Mouse (Mus musculus): Measurements from ENCODE around the gene Mogat2. TPM values are rescaled to one million over a fixed set of nuclear protein-coding genes. Genes with fewer than 3 reads are reported as not detected.

The Mogat2 gene
- polyA plus RNA-seq, 1 experiment from 2014 or later, result 1.1 TPM

GRCm38 (mm10) chr7:99191411-99191810 is 47.0 kb downstream of the Mogat2 start:
- no peaks in the 10 kb centered on the region for H3K4me1 ChIP-seq (ENCODE audit: control insufficient read depth, insufficient read depth, low read length)
- ATAC-seq, result no peak
- no peaks in the 10 kb centered on the region for H3K9me3 ChIP-seq (replicated peaks; ENCODE audit: control insufficient read depth, low read length, poor library complexity, severe bottlenecking)
- H3K4me3 ChIP-seq (ENCODE audit: low read depth, low read length), result no peak overlapping the region
- no peaks in the 10 kb centered on the region for H3K27me3 ChIP-seq (ENCODE audit: control insufficient read depth, insufficient read depth, low read depth, low read length)
- no peak overlapping the region for H3K9ac ChIP-seq (ENCODE audit: low read depth, low read length)
- H3K36me3 ChIP-seq (ENCODE audit: control insufficient read depth, insufficient read depth, low read length), result no peaks in the 10 kb centered on the region
- no peak overlapping the region for H3K27ac ChIP-seq (ENCODE audit: low read length)
- no peak overlapping the region for H3K4me2 ChIP-seq (ENCODE audit: low read length)

GRCm38 (mm10) chr7:99189885-99190284 is 48.5 kb downstream of the Mogat2 start:
- no peak for ATAC-seq
- no peaks in the 10 kb centered on the region for H3K9me3 ChIP-seq (replicated peaks; ENCODE audit: control insufficient read depth, low read length, poor library complexity, severe bottlenecking)
- no peak overlapping the region for H3K4me3 ChIP-seq (ENCODE audit: low read depth, low read length)
- no peaks in the 10 kb centered on the region for H3K4me1 ChIP-seq (ENCODE audit: control insufficient read depth, insufficient read depth, low read length)
- no peak overlapping the region for H3K27ac ChIP-seq (ENCODE audit: low read length)
- H3K4me2 ChIP-seq (ENCODE audit: low read length), result no peak overlapping the region
- H3K9ac ChIP-seq (ENCODE audit: low read depth, low read length), result no peak overlapping the region
- no peaks in the 10 kb centered on the region for H3K27me3 ChIP-seq (ENCODE audit: control insufficient read depth, insufficient read depth, low read depth, low read length)
- no peaks in the 10 kb centered on the region for H3K36me3 ChIP-seq (ENCODE audit: control insufficient read depth, insufficient read depth, low read length)
- 86% methylated on average over 5 of the region's 5 CpGs for WGBS

DNA sequence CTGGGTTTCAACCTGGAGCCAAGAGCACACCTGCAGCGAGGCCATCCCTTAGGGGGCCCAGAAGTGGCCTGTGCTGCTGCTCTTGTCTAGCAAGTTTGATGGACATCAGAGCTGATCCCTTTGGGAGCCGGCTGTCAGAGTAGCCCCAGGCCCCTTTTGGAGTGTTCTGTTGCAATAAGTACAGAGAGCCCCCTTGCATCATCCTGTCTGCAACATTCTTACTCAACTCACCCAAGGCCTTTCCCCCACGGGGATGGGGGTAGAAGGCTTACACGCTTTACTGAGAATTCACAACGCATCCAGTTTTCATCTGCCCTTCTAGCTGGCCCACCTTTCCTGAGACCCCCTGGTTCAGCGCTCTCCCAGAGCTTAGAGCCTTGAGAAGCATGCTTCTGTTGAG is 49.8 kb downstream of the Mogat2 start:
- Histone ChIP-seq H3K4me1 (ENCODE audit: control insufficient read depth, insufficient read depth, low read length) (no peaks in the 10 kb centered on the region), H3K4me3 (ENCODE audit: low read depth, low read length) (no peak overlapping the region), H3K36me3 (ENCODE audit: control insufficient read depth, insufficient read depth, low read length) (no peaks in the 10 kb centered on the region), H3K9ac (ENCODE audit: low read depth, low read length) (no peak overlapping the region), H3K27me3 (ENCODE audit: control insufficient read depth, insufficient read depth, low read depth, low read length) (no peaks in the 10 kb centered on the region), H3K27ac (ENCODE audit: low read length) (no peak overlapping the region), H3K9me3 (replicated peaks; ENCODE audit: control insufficient read depth, low read length, poor library complexity, severe bottlenecking) (no peaks in the 10 kb centered on the region), H3K4me2 (ENCODE audit: low read length) (no peak overlapping the region)
- ATAC-seq, result no peak
- 76% methylated on average over 6 of the region's 6 CpGs for WGBS

GRCm38 (mm10) chr7:99187451-99187850 is 51.0 kb downstream of the Mogat2 start:
- H3K27ac ChIP-seq (ENCODE audit: low read length), result no peak overlapping the region
- no peaks in the 10 kb centered on the region for H3K36me3 ChIP-seq (ENCODE audit: control insufficient read depth, insufficient read depth, low read length)
- peaks cover 5% of the 10 kb centered on the region; the same call in 1 of the 2 replicates for H3K4me1 ChIP-seq (ENCODE audit: control insufficient read depth, insufficient read depth, low read length)
- H3K27me3 ChIP-seq (ENCODE audit: control insufficient read depth, insufficient read depth, low read depth, low read length), result no peaks in the 10 kb centered on the region
- 78% methylated on average over 5 of the region's 5 CpGs for WGBS
- ATAC-seq, result no peak
- H3K9ac ChIP-seq (ENCODE audit: low read depth, low read length), result no peak overlapping the region
- no peak overlapping the region for H3K4me2 ChIP-seq (ENCODE audit: low read length)
- H3K9me3 ChIP-seq (replicated peaks; ENCODE audit: control insufficient read depth, low read length, poor library complexity, severe bottlenecking), result no peaks in the 10 kb centered on the region
- no peak overlapping the region for H3K4me3 ChIP-seq (ENCODE audit: low read depth, low read length)

GRCm38 (mm10) chr7:99185405-99185804 is 53.0 kb downstream of the Mogat2 start:
- no peaks in the 10 kb centered on the region for H3K9me3 ChIP-seq (replicated peaks; ENCODE audit: control insufficient read depth, low read length, poor library complexity, severe bottlenecking)
- no peak overlapping the region for H3K4me2 ChIP-seq (ENCODE audit: low read length)
- H3K27me3 ChIP-seq (ENCODE audit: control insufficient read depth, insufficient read depth, low read depth, low read length), result no peaks in the 10 kb centered on the region
- no peak overlapping the region for H3K9ac ChIP-seq (ENCODE audit: low read depth, low read length)
- no peak overlapping the region for H3K4me3 ChIP-seq (ENCODE audit: low read depth, low read length)
- WGBS, result 96% methylated on average over 3 of the region's 3 CpGs
- ATAC-seq, result no peak
- no peak overlapping the region for H3K27ac ChIP-seq (ENCODE audit: low read length)
- no peaks in the 10 kb centered on the region for H3K36me3 ChIP-seq (ENCODE audit: control insufficient read depth, insufficient read depth, low read length)
- peaks cover 10% of the 10 kb centered on the region for H3K4me1 ChIP-seq (ENCODE audit: control insufficient read depth, insufficient read depth, low read length)

- Histone ChIP-seq H3K9ac (ENCODE audit: low read depth, low read length) (no peak overlapping the region), H3K36me3 (ENCODE audit: control insufficient read depth, insufficient read depth, low read length) (no peaks in the 10 kb centered on the region), H3K4me3 (ENCODE audit: low read depth, low read length) (no peak overlapping the region), H3K27me3 (ENCODE audit: control insufficient read depth, insufficient read depth, low read depth, low read length) (no peaks in the 10 kb centered on the region), H3K4me1 (ENCODE audit: control insufficient read depth, insufficient read depth, low read length) (peaks cover 10% of the 10 kb centered on the region), H3K4me2 (ENCODE audit: low read length) (no peak overlapping the region; the same call in 1 of the 2 replicates), H3K9me3 (replicated peaks; ENCODE audit: control insufficient read depth, low read length, poor library complexity, severe bottlenecking) (no peaks in the 10 kb centered on the region), H3K27ac (ENCODE audit: low read length) (no peak overlapping the region)
- WGBS, result 66% methylated on average over 6 of the region's 6 CpGs
- ATAC-seq, result no peak
Measured at GRCm38 (mm10) chr7:99183751-99184150, 54.7 kb downstream of the Mogat2 start.

GRCm38 (mm10) chr7:99182432-99183172 is 55.8 kb downstream of the Mogat2 start, which contains the start of gene Dgat2:
Gene Dgat2, minus strand, starts transcription at chr7:99182719.
- Histone ChIP-seq H3K4me3 (ENCODE audit: low read depth, low read length) (peak within 1 kb of the TSS; percentile 74), H3K27me3 (ENCODE audit: control insufficient read depth, insufficient read depth, low read depth, low read length) (no peaks in the 10 kb centered on the region), H3K36me3 (ENCODE audit: control insufficient read depth, insufficient read depth, low read length) (no peaks in the 10 kb centered on the region), H3K9ac (ENCODE audit: low read depth, low read length) (peak within 1 kb of the TSS; percentile 94), H3K27ac (ENCODE audit: low read length) (peak within 1 kb of the TSS; percentile 82), H3K4me2 (ENCODE audit: low read length) (peak within 1 kb of the TSS; percentile 85), H3K4me1 (ENCODE audit: control insufficient read depth, insufficient read depth, low read length) (peaks cover 10% of the 10 kb centered on the region), H3K9me3 (replicated peaks; ENCODE audit: control insufficient read depth, low read length, poor library complexity, severe bottlenecking) (no peaks in the 10 kb centered on the region)
- ATAC-seq, result peak; percentile 94
- under 1% methylated on average over 63 of the region's 63 CpGs for WGBS

GRCm38 (mm10) chr7:99181619-99182431 is 56.6 kb downstream of the Mogat2 start:
- WGBS, result 23% methylated on average over 14 of the region's 14 CpGs
- peak; percentile 14; the same call in 1 of the 2 replicates for ATAC-seq
- Histone ChIP-seq H3K4me3 (ENCODE audit: low read depth, low read length) (peak overlapping the region; percentile 74), H3K9ac (ENCODE audit: low read depth, low read length) (peak overlapping the region; percentile 94), H3K27me3 (ENCODE audit: control insufficient read depth, insufficient read depth, low read depth, low read length) (no peaks in the 10 kb centered on the region), H3K36me3 (ENCODE audit: control insufficient read depth, insufficient read depth, low read length) (no peaks in the 10 kb centered on the region), H3K4me1 (ENCODE audit: control insufficient read depth, insufficient read depth, low read length) (peaks cover 10% of the 10 kb centered on the region), H3K4me2 (ENCODE audit: low read length) (peak overlapping the region; percentile 85), H3K9me3 (replicated peaks; ENCODE audit: control insufficient read depth, low read length, poor library complexity, severe bottlenecking) (no peaks in the 10 kb centered on the region), H3K27ac (ENCODE audit: low read length) (no peak overlapping the region)

DNA sequence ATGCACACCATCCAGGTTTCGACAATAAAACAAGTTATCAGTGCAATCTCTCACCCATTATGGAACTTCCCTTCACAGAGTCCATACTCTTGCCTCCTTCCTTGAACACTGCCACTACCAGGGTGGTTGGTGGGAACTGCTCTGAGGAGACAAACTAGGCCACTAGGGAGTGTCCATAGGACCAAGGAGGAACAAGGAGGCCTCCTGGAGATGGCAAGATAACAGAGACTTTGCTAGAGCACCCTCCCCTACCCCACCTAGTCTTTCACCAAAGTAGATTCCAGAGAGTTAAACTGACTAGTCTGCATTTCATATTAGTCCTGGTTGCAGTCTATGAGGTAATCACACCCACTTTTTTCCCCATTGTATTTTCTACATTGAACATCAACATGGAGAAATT is 58.3 kb downstream of the Mogat2 start:
- Histone ChIP-seq H3K9ac (ENCODE audit: low read depth, low read length) (no peak overlapping the region), H3K4me3 (ENCODE audit: low read depth, low read length) (no peak overlapping the region), H3K4me2 (ENCODE audit: low read length) (no peak overlapping the region), H3K27ac (ENCODE audit: low read length) (no peak overlapping the region), H3K4me1 (ENCODE audit: control insufficient read depth, insufficient read depth, low read length) (peaks cover 10% of the 10 kb centered on the region), H3K9me3 (replicated peaks; ENCODE audit: control insufficient read depth, low read length, poor library complexity, severe bottlenecking) (no peaks in the 10 kb centered on the region), H3K36me3 (ENCODE audit: control insufficient read depth, insufficient read depth, low read length) (no peaks in the 10 kb centered on the region), H3K27me3 (ENCODE audit: control insufficient read depth, insufficient read depth, low read depth, low read length) (no peaks in the 10 kb centered on the region)
- no peak for ATAC-seq
- WGBS, result 100% methylated on average over 1 of the region's 1 CpGs

All from midbrain, embryonic 16.5 days (tissue).